In the genomic region with DNA sequence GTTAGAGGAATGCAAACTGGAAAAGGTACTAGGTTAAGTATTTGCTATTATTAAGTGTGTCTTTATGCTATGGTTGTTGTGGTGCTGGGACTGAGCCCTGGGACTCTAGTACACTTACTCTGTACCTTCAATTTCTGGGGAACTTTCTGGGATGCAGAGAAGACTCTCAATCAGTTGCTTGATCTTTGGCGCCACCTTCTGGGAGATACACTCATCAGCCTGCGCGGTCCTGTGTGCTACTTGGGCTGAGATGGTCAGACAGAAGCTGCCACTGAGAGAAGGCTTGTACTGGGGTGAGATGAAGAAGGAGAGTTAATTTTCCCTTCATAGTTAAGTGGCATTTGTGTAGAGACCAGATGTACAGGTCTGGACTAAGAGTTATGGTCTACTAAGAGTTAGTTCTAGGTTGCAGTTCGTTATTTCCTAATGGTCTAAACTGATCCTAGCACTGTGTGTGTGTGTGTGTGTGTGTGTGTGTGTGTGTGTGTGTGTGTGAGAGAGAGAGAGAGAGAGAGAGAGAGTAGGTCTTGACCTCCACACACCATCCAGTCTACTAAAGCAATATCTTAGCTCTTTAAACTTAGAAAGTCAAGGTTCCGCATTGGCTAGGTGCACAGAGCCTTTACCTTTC, we compare ENCODE assay signal across 8 mouse cellular contexts. TPM values are rescaled to one million over a fixed set of nuclear protein-coding genes. Genes with fewer than 3 reads are reported as not detected.
DNase-seq lines count a peak whose midpoint lies in the region; ATAC-seq lines count a peak whose summit lies in the region.

No protein-coding gene starts in this region.

- H3K27ac ChIP-seq in kidney, embryonic 14.5 days (ENCODE audit: low read depth, low read length) = no peak overlapping the region
- H3K27ac ChIP-seq in limb, embryonic 12.5 days = no peak overlapping the region
- H3K27ac ChIP-seq in stomach, embryonic 16.5 days (ENCODE audit: low read length) = no peak overlapping the region

- H3K9me3 ChIP-seq in kidney, embryonic 14.5 days (ENCODE audit: control insufficient read depth, low read length) = no peaks in the 10 kb centered on the region
- H3K9me3 ChIP-seq in limb, embryonic 12.5 days = no peaks in the 10 kb centered on the region
- H3K9me3 ChIP-seq in stomach, embryonic 16.5 days (replicated peaks; ENCODE audit: control insufficient read depth, low read length) = no peaks in the 10 kb centered on the region

- H3K27me3 ChIP-seq in kidney, embryonic 14.5 days (ENCODE audit: control insufficient read depth, insufficient read depth, low read length) = no peaks in the 10 kb centered on the region
- peaks cover 15% of the 10 kb centered on the region; the same call in 1 of the 2 replicates for H3K27me3 ChIP-seq in limb, embryonic 12.5 days
- no peaks in the 10 kb centered on the region for H3K27me3 ChIP-seq in stomach, embryonic 16.5 days (ENCODE audit: control insufficient read depth, insufficient read depth, low read length)

- H3K36me3 ChIP-seq in kidney, embryonic 14.5 days (ENCODE audit: control insufficient read depth, insufficient read depth, low read length) = no peaks in the 10 kb centered on the region
- H3K36me3 ChIP-seq in limb, embryonic 12.5 days = no peaks in the 10 kb centered on the region
- no peaks in the 10 kb centered on the region for H3K36me3 ChIP-seq in stomach, embryonic 16.5 days (ENCODE audit: control insufficient read depth, insufficient read depth, low read length)

- peak; percentile 28 for DNase-seq in 3134 (ENCODE audit: extremely low read depth, insufficient read length, low spot score)
- peak; percentile 65 to 66 for DNase-seq in adrenal gland, adult 18-20 months (ENCODE audit: low spot score in 2 of 2)
- peak; percentile 90 for DNase-seq in embryo, embryonic 11 days
- peak; percentile 67 for DNase-seq in naive thymus-derived CD4-positive, alpha-beta T cell, adult 2 months (ENCODE audit: low read depth)

- H3K4me1 ChIP-seq in kidney, embryonic 14.5 days (ENCODE audit: control insufficient read depth, insufficient read depth, low read length) = no peaks in the 10 kb centered on the region
- H3K4me1 ChIP-seq in limb, embryonic 12.5 days (replicated peaks) = no peaks in the 10 kb centered on the region
- no peaks in the 10 kb centered on the region for H3K4me1 ChIP-seq in stomach, embryonic 16.5 days (ENCODE audit: control insufficient read depth, insufficient read depth, low read length)

- 37% methylated on average over 5 of the region's 5 CpGs for WGBS in kidney, embryonic 14.5 days
- 35% methylated on average over 5 of the region's 5 CpGs for WGBS in limb, embryonic 12.5 days
- 33% methylated on average over 5 of the region's 5 CpGs for WGBS in stomach, embryonic 16.5 days

- ATAC-seq in granulocyte monocyte progenitor cell, adult 5-6 weeks (replicated peaks; ENCODE audit: poor library complexity, severe bottlenecking) = peak; percentile 70
- ATAC-seq in kidney, embryonic 14.5 days (ENCODE audit: low FRiP score, low TSS enrichment) = peak; percentile 82; the same call in 1 of the 2 replicates
- ATAC-seq in limb, embryonic 12.5 days (ENCODE audit: insufficient number of reproducible peaks, insufficient read depth, low FRiP score, low TSS enrichment, low read depth) = peak; percentile 66; the same call in 1 of the 2 replicates
- peak; percentile 79; the same call in 1 of the 2 replicates for ATAC-seq in stomach, embryonic 16.5 days (ENCODE audit: insufficient read depth, low FRiP score)

- no peak overlapping the region for H3K4me3 ChIP-seq in kidney, embryonic 14.5 days (ENCODE audit: low read length)
- no peak overlapping the region for H3K4me3 ChIP-seq in limb, embryonic 12.5 days (replicated peaks)
- H3K4me3 ChIP-seq in stomach, embryonic 16.5 days (replicated peaks; ENCODE audit: low read length) = no peak overlapping the region

- H3K9ac ChIP-seq in kidney, embryonic 14.5 days (ENCODE audit: low read depth, low read length) = no peak overlapping the region
- H3K9ac ChIP-seq in limb, embryonic 12.5 days (replicated peaks) = no peak overlapping the region
- no peak overlapping the region for H3K9ac ChIP-seq in stomach, embryonic 16.5 days (ENCODE audit: low read length)

- no peak overlapping the region for H3K4me2 ChIP-seq in kidney, embryonic 14.5 days (replicated peaks; ENCODE audit: low read depth, low read length)
- H3K4me2 ChIP-seq in limb, embryonic 12.5 days = no peak overlapping the region
- H3K4me2 ChIP-seq in stomach, embryonic 16.5 days (ENCODE audit: low read depth, low read length) = no peak overlapping the region

RNA-seq across cellular contexts. Expression of a gene that starts 0.8 kb away (rescaled TPM):
- total RNA-seq in adrenal gland, adult 18-20 months (2021) = under 1 TPM; 0.23 to 0.54 TPM
- not detected in 2 replicates for total RNA-seq in granulocyte monocyte progenitor cell, adult 5-6 weeks (2014; fragmentation: Nextera tagmentation)
- not detected in 2 replicates for total RNA-seq in granulocyte monocyte progenitor cell, adult 5-6 weeks (2017)
- polyA plus RNA-seq in kidney, embryonic 14.5 days (2014; fragmentation: Nextera tagmentation; extraction: Ambion mirVana) = not detected in 2 replicates
- 0.17 TPM in 1 of 2 replicates, not detected in the other for polyA plus RNA-seq in limb, embryonic 12.5 days (2016; fragmentation: Nextera tagmentation; extraction: Ambion mirVana)
- polyA plus RNA-seq in stomach, embryonic 16.5 days (2015; fragmentation: Nextera tagmentation; extraction: Ambion mirVana) = 9.8 and 29.5 TPM in 2 replicates

RNA-seq across cellular contexts. Expression of a gene that starts 15.8 kb away (rescaled TPM):
- total RNA-seq in adrenal gland, adult 18-20 months (2021) = not detected
- 347 and 679 TPM in 2 replicates for total RNA-seq in granulocyte monocyte progenitor cell, adult 5-6 weeks (2014; fragmentation: Nextera tagmentation)
- 895 and 1,441 TPM in 2 replicates for total RNA-seq in granulocyte monocyte progenitor cell, adult 5-6 weeks (2017)
- 2.4 and 4.2 TPM in 2 replicates for polyA plus RNA-seq in kidney, embryonic 14.5 days (2014; fragmentation: Nextera tagmentation; extraction: Ambion mirVana)
- polyA plus RNA-seq in limb, embryonic 12.5 days (2016; fragmentation: Nextera tagmentation; extraction: Ambion mirVana) = 7.1 and 7.3 TPM in 2 replicates
- 235 and 367 TPM in 2 replicates for polyA plus RNA-seq in stomach, embryonic 16.5 days (2015; fragmentation: Nextera tagmentation; extraction: Ambion mirVana)

RNA-seq across cellular contexts. Expression of a gene that starts 40.3 kb away (rescaled TPM):
- 100 to 1,000 TPM in 1 of 2 experiments, 10 to 100 TPM in 1; 40.3 to 108 TPM for total RNA-seq in adrenal gland, adult 18-20 months (2021)
- 3.6 and 13.4 TPM in 2 replicates for total RNA-seq in granulocyte monocyte progenitor cell, adult 5-6 weeks (2014; fragmentation: Nextera tagmentation)
- total RNA-seq in granulocyte monocyte progenitor cell, adult 5-6 weeks (2017) = 13.0 and 18.6 TPM in 2 replicates
- 115 and 148 TPM in 2 replicates for polyA plus RNA-seq in kidney, embryonic 14.5 days (2014; fragmentation: Nextera tagmentation; extraction: Ambion mirVana)
- polyA plus RNA-seq in limb, embryonic 12.5 days (2016; fragmentation: Nextera tagmentation; extraction: Ambion mirVana) = 25.4 and 30.1 TPM in 2 replicates
- polyA plus RNA-seq in stomach, embryonic 16.5 days (2015; fragmentation: Nextera tagmentation; extraction: Ambion mirVana) = 820 and 892 TPM in 2 replicates

RNA-seq across cellular contexts. Expression of a gene that starts 42.5 kb away (rescaled TPM):
- not detected for total RNA-seq in adrenal gland, adult 18-20 months (2021)
- 129 and 333 TPM in 2 replicates for total RNA-seq in granulocyte monocyte progenitor cell, adult 5-6 weeks (2014; fragmentation: Nextera tagmentation)
- total RNA-seq in granulocyte monocyte progenitor cell, adult 5-6 weeks (2017) = 894 and 951 TPM in 2 replicates
- polyA plus RNA-seq in kidney, embryonic 14.5 days (2014; fragmentation: Nextera tagmentation; extraction: Ambion mirVana) = 1.3 and 2.0 TPM in 2 replicates
- polyA plus RNA-seq in limb, embryonic 12.5 days (2016; fragmentation: Nextera tagmentation; extraction: Ambion mirVana) = 3.3 and 3.8 TPM in 2 replicates
- 151 and 235 TPM in 2 replicates for polyA plus RNA-seq in stomach, embryonic 16.5 days (2015; fragmentation: Nextera tagmentation; extraction: Ambion mirVana)

RNA-seq across cellular contexts. Expression of a gene that starts 44.7 kb away (rescaled TPM):
- total RNA-seq in adrenal gland, adult 18-20 months (2021) = not detected
- total RNA-seq in granulocyte monocyte progenitor cell, adult 5-6 weeks (2014; fragmentation: Nextera tagmentation) = not detected in 2 replicates
- not detected in 2 replicates for total RNA-seq in granulocyte monocyte progenitor cell, adult 5-6 weeks (2017)
- polyA plus RNA-seq in kidney, embryonic 14.5 days (2014; fragmentation: Nextera tagmentation; extraction: Ambion mirVana) = 0.56 TPM in 1 of 2 replicates, not detected in the other
- polyA plus RNA-seq in limb, embryonic 12.5 days (2016; fragmentation: Nextera tagmentation; extraction: Ambion mirVana) = not detected in 2 replicates
- polyA plus RNA-seq in stomach, embryonic 16.5 days (2015; fragmentation: Nextera tagmentation; extraction: Ambion mirVana) = 4.5 and 5.2 TPM in 2 replicates

Comparison
In these comparisons a context has a peak if more than half of its experiments do, and no peak if none do; other contexts are left out.
1. DNase-seq: peak in every context shown above with its lines; median percentile 90 in embryo, embryonic 11 days; 67 in naive thymus-derived CD4-positive, alpha-beta T cell, adult 2 months; 66 in adrenal gland, adult 18-20 months; 28 in 3134.
2. RNA of a gene that starts 15.8 kb away (polyA plus RNA-seq): 235 to 367 TPM in stomach, embryonic 16.5 days; 7.1 to 7.3 TPM in limb, embryonic 12.5 days and 2.4 to 4.2 TPM in kidney, embryonic 14.5 days; every median in the first group is over 10 times any median in the second.
3. Peak in every context shown above with its lines, with median percentiles within 50 percentile points of each other: ATAC-seq.